Mouse (Mus musculus): ENCODE measurements around the gene 2310011J03Rik. TPM values are rescaled to one million over a fixed set of nuclear protein-coding genes. Genes with fewer than 3 reads are reported as not detected.
A peak's percentile ranks its signal among the peaks of the same experiment; 100 is the strongest.

The 2310011J03Rik gene
- polyA plus RNA-seq, 1 experiment from 2014 or later: 44.5 TPM

DNA sequence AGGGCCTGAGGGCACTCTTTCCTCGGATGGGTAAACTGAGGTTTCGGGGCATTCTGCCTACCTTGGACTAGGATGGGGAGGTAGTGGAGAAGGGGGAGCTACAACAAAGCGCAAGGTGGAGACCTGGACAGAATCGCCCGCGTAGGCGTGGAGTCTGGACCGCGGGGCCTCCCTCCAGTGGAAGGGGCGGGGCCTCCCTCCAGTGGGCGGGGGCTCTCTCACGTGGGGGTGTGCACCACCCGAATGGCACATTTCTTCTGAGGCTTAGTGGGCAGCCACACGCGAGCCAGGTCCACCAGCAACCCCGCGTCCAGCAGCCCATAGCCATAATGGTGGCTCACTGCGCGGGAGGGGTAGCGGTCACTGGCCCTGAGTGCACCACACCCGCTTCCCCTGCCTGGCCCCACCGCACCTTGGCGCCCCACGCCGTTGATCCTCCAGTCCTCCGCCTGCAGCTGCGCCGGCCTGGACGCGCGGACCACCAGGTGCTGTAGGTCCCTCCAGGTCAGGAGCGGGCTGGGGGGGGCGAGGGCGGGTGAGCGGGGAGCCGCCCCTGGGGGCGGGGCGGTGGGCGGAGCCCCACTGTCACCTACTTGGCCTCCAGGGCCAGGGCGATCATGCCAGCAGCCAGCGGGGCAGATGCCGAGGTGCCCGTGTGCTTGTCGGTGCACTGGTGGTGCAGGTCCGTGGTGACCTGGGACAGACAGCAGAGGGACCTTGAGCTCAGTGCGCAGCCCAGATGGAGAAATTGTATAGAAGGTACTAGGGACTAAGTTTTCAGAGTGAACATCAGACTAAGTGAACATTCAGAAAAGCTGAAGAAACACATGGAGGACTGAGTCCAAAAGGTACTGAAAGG, 3.2 kb upstream of the 2310011J03Rik start:
- Histone ChIP-seq H3K9ac (replicated peaks) (peak overlapping the region; percentile 41), H3K27ac (replicated peaks) (no peak overlapping the region), H3K4me3 (peak overlapping the region; percentile 51), H3K9me3 (no peaks in the 10 kb centered on the region), H3K4me1 (peaks cover 25% of the 10 kb centered on the region), H3K36me3 (peaks cover 3% of the 10 kb centered on the region), H3K27me3 (peaks cover 44% of the 10 kb centered on the region), H3K4me2 (replicated peaks) (peak overlapping the region; percentile 83)
- ATAC-seq (ENCODE audit: low FRiP score, low read depth): peak; percentile 14
- WGBS: 3% methylated on average over 46 of the region's 46 CpGs

- no peak overlapping the region for H3K27ac ChIP-seq (replicated peaks)
- ATAC-seq (ENCODE audit: low FRiP score, low read depth): no peak
- peaks cover 41% of the 10 kb centered on the region for H3K27me3 ChIP-seq
- peaks cover 28% of the 10 kb centered on the region for H3K4me1 ChIP-seq
- H3K9ac ChIP-seq (replicated peaks): peak overlapping the region; percentile 41
- peaks cover 10% of the 10 kb centered on the region for H3K36me3 ChIP-seq
- no peaks in the 10 kb centered on the region for H3K9me3 ChIP-seq
- WGBS: 5% methylated on average over 28 of the region's 28 CpGs
- peak overlapping the region; percentile 51 for H3K4me3 ChIP-seq
- peak overlapping the region; percentile 83 for H3K4me2 ChIP-seq (replicated peaks)
Measured at GRCm38 (mm10) chr10:80322811-80323211, 2.5 kb upstream of the 2310011J03Rik start.

DNA sequence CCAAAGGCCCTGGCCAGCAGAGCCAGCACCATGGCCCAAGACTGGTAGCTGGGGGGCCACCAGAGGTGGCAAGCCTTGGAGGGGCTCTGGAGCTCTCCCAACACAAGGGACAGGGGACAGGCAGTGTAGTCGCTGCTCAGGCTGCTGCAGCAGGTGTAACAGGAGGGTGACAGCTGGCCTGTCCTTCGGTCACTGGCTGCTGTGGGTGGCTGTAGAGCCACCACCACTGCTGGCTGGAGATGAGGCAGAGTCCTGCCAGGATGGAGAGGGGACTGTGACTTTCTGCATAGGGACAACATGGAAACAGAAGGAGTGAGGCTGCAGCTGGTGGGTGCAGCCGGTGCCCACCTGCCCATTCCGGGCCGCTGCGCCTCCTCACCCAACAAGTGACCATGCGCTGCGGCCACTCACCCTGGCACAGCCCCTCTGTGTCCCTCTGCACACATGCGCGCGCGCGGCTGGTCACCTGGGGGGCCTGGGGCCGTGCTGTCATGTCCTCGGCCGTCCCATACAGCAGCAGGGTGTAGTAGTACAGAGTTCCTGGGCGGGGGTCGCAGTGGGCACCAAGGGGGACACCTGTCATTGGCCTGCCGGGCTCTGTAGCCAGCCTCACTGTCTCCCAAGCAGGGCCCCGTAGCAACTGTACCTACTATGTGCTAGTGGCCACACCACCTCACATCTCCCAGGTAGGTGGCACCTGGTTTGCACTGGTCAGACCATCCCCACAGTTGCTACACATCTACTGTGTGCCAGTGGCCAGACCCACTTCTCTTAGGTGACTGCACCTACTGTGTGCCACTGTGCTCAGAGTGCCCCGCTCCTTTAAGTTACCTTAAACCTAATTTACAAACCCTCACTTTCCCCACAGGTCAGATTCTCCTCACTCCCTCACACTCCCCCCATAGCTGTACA, 1.6 kb upstream of the 2310011J03Rik start:
- Histone ChIP-seq H3K4me2 (replicated peaks) (peak overlapping the region; percentile 83; the same call in 1 of the 2 replicates), H3K9ac (replicated peaks) (no peak overlapping the region), H3K27ac (replicated peaks) (0 out of 2 replicates have a peak overlapping the region, but pooled peaks have one; percentile 6), H3K36me3 (peaks cover 18% of the 10 kb centered on the region), H3K4me3 (no peak overlapping the region), H3K4me1 (peaks cover 29% of the 10 kb centered on the region), H3K27me3 (peaks cover 38% of the 10 kb centered on the region), H3K9me3 (no peaks in the 10 kb centered on the region)
- ATAC-seq (ENCODE audit: low FRiP score, low read depth): no peak
- WGBS: 96% methylated on average over 21 of the region's 21 CpGs

- Histone ChIP-seq H3K36me3 (peaks cover 26% of the 10 kb centered on the region), H3K4me2 (replicated peaks) (no peak overlapping the region), H3K27ac (replicated peaks) (0 out of 2 replicates have a peak overlapping the region, but pooled peaks have one; percentile 6), H3K4me3 (no peak overlapping the region), H3K27me3 (peaks cover 40% of the 10 kb centered on the region), H3K4me1 (peaks cover 37% of the 10 kb centered on the region), H3K9ac (replicated peaks) (no peak overlapping the region), H3K9me3 (no peaks in the 10 kb centered on the region)
- WGBS: 85% methylated on average over 6 of the region's 6 CpGs
- ATAC-seq (ENCODE audit: low FRiP score, low read depth): no peak
Measured at GRCm38 (mm10) chr10:80321014-80321669, 805 bp upstream of the 2310011J03Rik start.

DNA sequence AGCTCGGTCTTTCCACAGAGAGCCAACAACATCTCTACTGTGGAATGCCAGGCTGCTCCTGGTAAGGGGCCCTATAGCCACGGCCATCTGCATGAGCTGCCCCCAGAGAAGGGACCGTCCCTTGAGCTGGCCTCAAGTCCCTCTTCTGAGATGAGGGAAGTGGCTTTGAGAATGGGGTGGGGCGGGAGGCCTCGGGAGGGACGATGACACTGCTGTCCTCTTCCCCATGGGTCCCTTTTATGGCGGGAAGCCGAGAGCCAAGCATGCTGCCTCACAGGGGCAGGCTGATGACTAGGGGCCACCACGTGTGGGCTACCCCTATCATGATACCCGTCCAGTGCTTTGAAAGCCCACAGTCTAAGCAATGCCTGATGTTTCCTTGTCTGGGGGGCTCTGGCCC, 3.3 kb downstream of the 2310011J03Rik start:
- WGBS: 62% methylated on average over 10 of the region's 10 CpGs
- H3K36me3 ChIP-seq: peaks cover 68% of the 10 kb centered on the region
- no peak overlapping the region for H3K4me2 ChIP-seq (replicated peaks)
- H3K9ac ChIP-seq (replicated peaks): no peak overlapping the region
- no peak for ATAC-seq (ENCODE audit: low FRiP score, low read depth)
- peaks cover 41% of the 10 kb centered on the region for H3K4me1 ChIP-seq
- peaks cover 44% of the 10 kb centered on the region for H3K27me3 ChIP-seq
- no peak overlapping the region for H3K27ac ChIP-seq (replicated peaks)
- no peaks in the 10 kb centered on the region for H3K9me3 ChIP-seq
- no peak overlapping the region for H3K4me3 ChIP-seq

- no peak for ATAC-seq (ENCODE audit: low FRiP score, low read depth)
- Histone ChIP-seq H3K9me3 (no peaks in the 10 kb centered on the region), H3K9ac (replicated peaks) (0 out of 2 replicates have a peak overlapping the region, but pooled peaks have one; percentile 11), H3K4me2 (replicated peaks) (no peak overlapping the region), H3K36me3 (peaks cover 74% of the 10 kb centered on the region), H3K27ac (replicated peaks) (0 out of 2 replicates have a peak overlapping the region, but pooled peaks have one; percentile 15), H3K27me3 (peaks cover 49% of the 10 kb centered on the region), H3K4me1 (peaks cover 41% of the 10 kb centered on the region), H3K4me3 (no peak overlapping the region)
- WGBS: 44% methylated on average over 11 of the region's 11 CpGs
Measured at GRCm38 (mm10) chr10:80316359-80316781, 4.0 kb downstream of the 2310011J03Rik start.

- Histone ChIP-seq H3K27ac (replicated peaks) (0 out of 2 replicates have a peak overlapping the region, but pooled peaks have one; percentile 10), H3K4me3 (no peak overlapping the region), H3K4me1 (peaks cover 39% of the 10 kb centered on the region), H3K9me3 (no peaks in the 10 kb centered on the region), H3K27me3 (peaks cover 52% of the 10 kb centered on the region), H3K9ac (replicated peaks) (peak overlapping the region; percentile 20), H3K36me3 (peaks cover 85% of the 10 kb centered on the region), H3K4me2 (replicated peaks) (no peak overlapping the region)
- no peak for ATAC-seq (ENCODE audit: low FRiP score, low read depth)
- WGBS: 62% methylated on average over 27 of the region's 27 CpGs
Measured at GRCm38 (mm10) chr10:80315315-80315714, 5.0 kb downstream of the 2310011J03Rik start.

- Histone ChIP-seq H3K4me3 (no peak overlapping the region), H3K4me2 (replicated peaks) (no peak overlapping the region), H3K27ac (replicated peaks) (no peak overlapping the region), H3K9ac (replicated peaks) (no peak overlapping the region), H3K9me3 (no peaks in the 10 kb centered on the region), H3K27me3 (peaks cover 52% of the 10 kb centered on the region), H3K4me1 (peaks cover 34% of the 10 kb centered on the region), H3K36me3 (peaks cover 92% of the 10 kb centered on the region)
- no peak for ATAC-seq (ENCODE audit: low FRiP score, low read depth)
- 64% methylated on average over 16 of the region's 16 CpGs for WGBS
Measured at GRCm38 (mm10) chr10:80314494-80315001, 5.8 kb downstream of the 2310011J03Rik start.

- H3K27ac ChIP-seq (replicated peaks): no peak overlapping the region
- 65% methylated on average over 20 of the region's 20 CpGs for WGBS
- peaks cover 52% of the 10 kb centered on the region for H3K27me3 ChIP-seq
- no peaks in the 10 kb centered on the region for H3K9me3 ChIP-seq
- H3K4me2 ChIP-seq (replicated peaks): no peak overlapping the region
- H3K4me3 ChIP-seq: no peak overlapping the region
- peaks cover 100% of the 10 kb centered on the region for H3K36me3 ChIP-seq
- no peak overlapping the region; the same call in 1 of the 2 replicates for H3K9ac ChIP-seq (replicated peaks)
- peaks cover 28% of the 10 kb centered on the region for H3K4me1 ChIP-seq
- no peak for ATAC-seq (ENCODE audit: low FRiP score, low read depth)
Measured at GRCm38 (mm10) chr10:80313627-80314201, 6.6 kb downstream of the 2310011J03Rik start.

DNA sequence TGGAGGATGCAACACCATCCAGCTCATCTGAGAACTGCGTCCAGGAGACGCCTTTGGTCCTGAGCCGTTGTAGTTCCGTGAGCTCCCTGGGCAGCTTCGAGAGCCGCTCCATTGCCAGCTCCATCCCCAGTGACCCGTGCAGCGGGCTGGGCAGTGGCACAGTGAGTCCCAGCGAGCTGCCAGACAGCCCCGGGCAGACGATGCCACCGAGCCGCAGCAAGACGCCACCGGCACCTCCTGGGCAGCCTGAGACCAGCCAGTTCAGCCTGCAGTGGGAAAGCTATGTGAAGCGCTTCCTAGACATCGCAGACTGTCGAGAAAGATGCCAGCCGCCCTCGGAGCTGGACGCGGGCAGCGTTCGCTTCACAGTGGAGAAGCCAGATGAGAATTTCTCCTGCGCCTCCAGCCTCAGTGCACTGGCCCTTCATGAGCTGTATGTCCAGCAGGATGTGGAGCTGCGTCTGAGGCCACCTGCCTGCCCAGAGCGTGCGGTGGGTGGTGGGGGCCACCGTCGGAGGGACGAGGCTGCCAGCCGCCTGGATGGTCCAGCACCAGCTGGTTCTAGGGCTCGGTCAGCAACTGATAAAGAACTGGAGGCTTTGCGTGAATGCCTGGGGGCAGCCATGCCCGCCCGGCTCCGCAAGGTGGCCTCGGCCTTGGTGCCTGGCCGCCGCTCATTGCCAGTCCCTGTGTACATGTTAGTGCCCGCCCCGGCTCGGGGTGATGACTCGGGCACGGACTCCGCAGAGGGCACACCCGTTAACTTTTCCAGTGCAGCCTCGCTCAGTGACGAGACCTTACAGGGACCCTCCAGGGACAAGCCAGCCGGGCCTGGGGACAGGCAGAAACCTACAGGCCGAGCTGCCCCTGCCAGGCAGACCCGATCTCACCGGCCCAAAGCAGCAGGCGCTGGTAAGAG, 7.5 kb downstream of the 2310011J03Rik start:
- Histone ChIP-seq H3K4me2 (replicated peaks) (no peak overlapping the region), H3K9me3 (no peaks in the 10 kb centered on the region), H3K9ac (replicated peaks) (no peak overlapping the region), H3K27ac (replicated peaks) (no peak overlapping the region), H3K27me3 (peaks cover 52% of the 10 kb centered on the region), H3K4me1 (peaks cover 25% of the 10 kb centered on the region), H3K36me3 (peaks cover 100% of the 10 kb centered on the region), H3K4me3 (no peak overlapping the region)
- ATAC-seq (ENCODE audit: low FRiP score, low read depth): no peak
- 80% methylated on average over 53 of the region's 54 CpGs for WGBS
